Mouse (Mus musculus) bone marrow macrophage, adult 2 months (primary cell): Measurements from ENCODE around the gene Slc25a5. TPM values are rescaled to one million over a fixed set of nuclear protein-coding genes. Genes with fewer than 3 reads are reported as not detected.
A peak's percentile ranks its signal among the peaks of the same experiment; 100 is the strongest.

Experiments
- H3K27ac ChIP-seq: 2 replicates; pipeline ENCODE4 v1.5.1; 2012; ENCODE audit warnings: low read depth, low read length; ENCODE audit not compliant: insufficient read depth
- H3K4me1 ChIP-seq: 2 replicates; pipeline ENCODE4 v1.6.1; 2012; ENCODE audit warnings: low read length; ENCODE audit not compliant: control insufficient read depth, insufficient read depth
- H3K4me3 ChIP-seq: 2 replicates; pipeline ENCODE4 v1.5.1; 2012; ENCODE audit warnings: mild to moderate bottlenecking, low read length, moderate library complexity; ENCODE audit not compliant: insufficient read depth
- CTCF ChIP-seq: IDR thresholded peaks from 2 replicates; pipeline ENCODE4 v1.5.1; 2012; ENCODE audit warnings: low read depth, mild to moderate bottlenecking, low read length, moderate library complexity
- POLR2A ChIP-seq: IDR thresholded peaks from 2 replicates; pipeline ENCODE4 v1.6.1; 2012; ENCODE audit warnings: mild to moderate bottlenecking, low read depth, low read length, borderline replicate concordance
- polyA plus RNA-seq: library from polyadenylated mRNA; stranded (reverse); fragments of >200 nt; gene quantifications from 2 replicates; pipeline ENCODE4 v1.2.4, GENCODE M21; 2012; ENCODE audit not compliant: missing spikeins, insufficient read depth, insufficient read length

The Slc25a5 gene
- polyA plus RNA-seq, 1 experiment, result 263 TPM

DNA sequence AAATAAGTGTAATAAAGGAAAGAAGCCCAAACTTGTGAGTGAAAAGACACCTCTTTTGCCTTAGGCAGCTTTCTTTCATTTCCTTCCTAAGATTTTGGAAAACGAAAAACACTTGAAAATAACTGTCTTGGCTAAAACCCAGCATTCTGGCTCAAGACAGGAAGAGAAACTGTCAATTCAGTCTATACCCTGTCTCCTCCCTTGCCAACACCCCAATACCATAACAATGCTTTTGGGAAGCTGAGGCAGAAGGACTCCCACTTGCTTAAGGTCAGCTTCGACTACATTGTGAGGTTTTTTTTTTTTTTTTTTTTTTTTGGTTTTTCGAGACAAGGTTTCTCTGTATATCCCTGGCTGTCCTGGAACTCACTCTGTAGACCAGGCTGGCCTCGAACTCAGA, 20.0 kb downstream of the Slc25a5 start:
- H3K4me3 ChIP-seq, result no peak overlapping the region
- 0 out of 2 replicates have a peak, but pooled peaks cover 2% of the 10 kb centered on the region for H3K4me1 ChIP-seq
- no peak overlapping the region for H3K27ac ChIP-seq
- no peak for TF ChIP-seq CTCF
- no peak for TF ChIP-seq POLR2A

DNA sequence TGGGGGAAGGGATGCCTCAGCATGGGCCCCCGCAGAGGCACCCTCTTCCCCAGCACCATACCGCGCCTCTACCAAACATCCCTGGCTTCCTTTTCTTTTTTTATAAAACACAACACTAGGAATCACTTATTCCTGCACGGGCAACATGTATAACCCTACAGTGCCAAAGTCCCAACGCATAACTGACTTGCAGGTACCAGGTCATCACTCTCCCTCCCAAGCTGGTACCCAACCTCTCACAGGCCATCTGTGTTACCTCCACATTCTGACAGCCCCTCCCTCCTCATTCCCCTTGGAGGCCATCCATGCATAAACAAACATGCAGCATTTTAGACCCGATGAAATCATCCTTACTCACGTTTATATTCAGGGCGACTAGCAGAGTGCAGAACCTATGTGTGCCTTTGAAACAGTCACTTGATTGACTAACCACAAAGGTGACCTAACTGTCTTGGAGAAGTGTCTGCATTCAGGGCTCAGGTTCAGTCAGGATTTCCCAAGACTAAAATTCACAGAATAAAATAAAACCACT, 21.0 kb downstream of the Slc25a5 start:
- no peak for TF ChIP-seq POLR2A
- TF ChIP-seq CTCF, result no peak
- no peak overlapping the region for H3K27ac ChIP-seq
- H3K4me3 ChIP-seq, result no peak overlapping the region
- 0 out of 2 replicates have a peak, but pooled peaks cover 2% of the 10 kb centered on the region for H3K4me1 ChIP-seq

GRCm38 (mm10) chrX:36816953-36817441, 21.5 kb downstream of the Slc25a5 start:
- no peak for TF ChIP-seq POLR2A
- TF ChIP-seq CTCF, result no peak
- Histone ChIP-seq H3K4me1 (0 out of 2 replicates have a peak, but pooled peaks cover 2% of the 10 kb centered on the region), H3K4me3 (no peak overlapping the region), H3K27ac (no peak overlapping the region)

DNA sequence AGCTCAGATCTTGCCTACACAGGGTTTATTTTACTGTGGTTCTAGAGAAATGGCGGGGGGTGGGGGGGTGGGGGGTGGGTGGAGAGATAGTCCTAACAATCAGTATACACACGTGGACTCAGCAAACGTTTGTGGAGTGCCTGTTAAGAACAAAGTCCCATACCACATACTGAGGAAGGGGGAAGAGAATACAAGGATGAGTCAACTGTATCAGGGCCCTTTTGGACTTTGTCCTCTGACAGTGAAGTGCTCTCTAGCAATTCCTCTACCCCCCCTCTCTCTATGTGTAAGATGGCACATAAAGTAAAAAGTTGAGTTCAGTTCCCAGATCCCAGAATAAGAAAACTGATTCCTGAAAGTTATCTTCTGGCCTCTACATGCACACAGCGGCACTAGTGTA, 24.1 kb downstream of the Slc25a5 start:
- Histone ChIP-seq H3K4me3 (no peak overlapping the region), H3K27ac (no peak overlapping the region), H3K4me1 (0 out of 2 replicates have a peak, but pooled peaks cover 2% of the 10 kb centered on the region)
- no peak for TF ChIP-seq CTCF
- TF ChIP-seq POLR2A, result no peak

DNA sequence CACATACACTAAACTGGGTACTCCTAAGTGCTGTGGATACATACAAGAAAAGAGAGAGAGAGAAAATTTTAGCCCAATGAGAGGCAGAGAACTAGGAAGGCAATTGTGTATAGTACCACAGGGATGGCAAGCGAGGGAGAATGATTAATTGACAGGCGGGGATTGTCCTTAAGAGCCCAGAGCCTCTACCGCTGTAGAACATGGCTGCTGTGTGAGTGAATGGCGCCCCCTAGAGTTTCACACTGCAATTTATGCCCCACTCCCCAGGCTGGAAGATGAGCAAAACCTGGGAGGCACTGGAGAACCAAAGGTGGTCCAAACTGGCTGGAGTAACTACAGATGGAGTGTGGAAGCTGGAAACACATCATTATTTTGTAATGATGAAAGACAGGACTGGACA, 24.8 kb downstream of the Slc25a5 start:
- TF ChIP-seq POLR2A (no peak), CTCF (peak; percentile 23; the same call in 1 of the 2 replicates)
- H3K4me3 ChIP-seq, result no peak overlapping the region
- peaks cover 4% of the 10 kb centered on the region for H3K4me1 ChIP-seq
- no peak overlapping the region for H3K27ac ChIP-seq

DNA sequence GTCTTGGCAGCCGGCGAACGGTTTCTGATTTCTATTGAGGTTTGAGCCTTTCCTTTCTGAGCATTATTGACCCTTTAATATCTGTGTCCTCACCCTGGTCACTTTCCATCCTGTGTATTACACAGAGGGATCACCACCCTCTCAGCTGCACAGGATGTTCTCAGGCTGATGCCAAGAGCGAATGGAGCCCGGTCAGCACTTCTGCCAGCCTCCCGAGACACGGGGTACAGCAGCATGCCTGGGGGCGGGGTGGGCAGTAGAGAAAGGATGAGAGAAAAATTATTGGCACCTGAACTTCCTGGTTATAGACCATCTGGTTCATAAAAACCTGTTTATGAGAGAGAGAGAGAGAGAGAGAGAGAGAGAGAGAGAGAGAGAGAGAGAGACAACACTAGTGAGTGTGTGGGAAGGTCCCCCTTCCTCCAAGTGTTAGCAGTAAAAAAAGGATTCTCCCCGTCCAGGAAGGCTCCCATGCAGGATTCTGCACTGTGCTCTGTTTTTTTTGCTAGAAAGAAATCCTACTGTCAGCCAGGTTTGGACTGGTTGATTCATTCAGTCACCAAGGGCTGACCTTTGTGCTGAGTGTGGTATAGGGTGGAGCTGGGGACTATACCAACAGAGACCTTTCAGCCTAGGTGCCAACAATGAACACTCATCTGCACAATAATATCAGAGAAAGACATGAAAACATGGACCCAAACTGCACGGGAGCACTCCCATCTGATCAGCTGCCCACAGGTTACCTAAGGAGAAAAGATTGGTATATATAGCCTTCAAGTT, 28.7 kb downstream of the Slc25a5 start:
- Histone ChIP-seq H3K4me1 (peaks cover 9% of the 10 kb centered on the region), H3K4me3 (no peak overlapping the region), H3K27ac (no peak overlapping the region)
- TF ChIP-seq POLR2A (no peak), CTCF (no peak)

- TF ChIP-seq CTCF (no peak), POLR2A (no peak)
- Histone ChIP-seq H3K4me1 (peaks cover 9% of the 10 kb centered on the region), H3K27ac (no peak overlapping the region), H3K4me3 (no peak overlapping the region)
Measured at GRCm38 (mm10) chrX:36825032-36825431, 29.6 kb downstream of the Slc25a5 start.

GRCm38 (mm10) chrX:36826873-36827272, 31.4 kb downstream of the Slc25a5 start:
- H3K4me3 ChIP-seq, result no peak overlapping the region
- no peak overlapping the region for H3K27ac ChIP-seq
- TF ChIP-seq CTCF, result no peak
- TF ChIP-seq POLR2A, result no peak
- H3K4me1 ChIP-seq, result peaks cover 9% of the 10 kb centered on the region

DNA sequence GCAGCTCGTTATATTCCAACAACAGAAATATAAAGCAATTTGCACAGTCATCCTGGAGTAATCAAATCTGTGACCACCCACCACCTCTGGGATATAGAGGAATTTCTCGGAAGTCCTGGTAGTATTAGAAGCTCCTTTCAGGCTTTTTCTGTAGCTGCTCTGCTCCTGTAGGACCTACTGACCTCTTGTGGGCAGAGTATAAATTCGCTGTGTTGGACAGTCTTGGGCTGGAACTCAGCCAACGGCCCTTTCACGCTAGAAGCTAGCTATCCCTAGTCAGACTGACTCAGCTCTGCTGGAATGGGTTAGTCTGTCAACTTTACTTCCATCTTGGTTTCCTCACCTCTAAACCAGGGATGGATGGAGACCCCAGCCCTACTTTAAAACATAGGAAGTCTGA, 34.8 kb downstream of the Slc25a5 start:
- H3K4me1 ChIP-seq, result peaks cover 5% of the 10 kb centered on the region
- TF ChIP-seq CTCF (no peak), POLR2A (no peak)
- no peak overlapping the region for H3K27ac ChIP-seq
- H3K4me3 ChIP-seq, result no peak overlapping the region

DNA sequence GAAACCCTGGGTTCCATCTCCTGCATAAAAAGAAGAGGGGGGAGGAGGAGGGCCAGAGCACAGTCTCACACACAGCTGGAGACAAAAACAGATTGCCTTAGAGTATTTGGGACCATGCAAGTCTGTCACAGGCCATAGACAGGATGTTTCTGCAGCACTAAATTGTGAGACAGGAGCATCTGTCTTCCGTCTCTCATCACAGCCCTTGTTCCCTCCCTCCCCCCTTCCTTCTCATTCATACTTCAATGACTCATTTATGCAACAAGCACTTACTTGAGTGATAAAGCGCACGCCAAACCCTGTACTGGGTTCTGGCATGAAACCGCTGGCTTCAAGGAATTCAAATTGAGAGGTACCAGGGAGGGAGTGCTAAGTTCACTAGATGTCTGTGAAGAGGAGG, 36.2 kb downstream of the Slc25a5 start:
- H3K27ac ChIP-seq, result no peak overlapping the region
- TF ChIP-seq CTCF, result no peak
- no peak for TF ChIP-seq POLR2A
- H3K4me1 ChIP-seq, result no peaks in the 10 kb centered on the region
- no peak overlapping the region for H3K4me3 ChIP-seq

GRCm38 (mm10) chrX:36833397-36834084, 38.1 kb downstream of the Slc25a5 start:
- TF ChIP-seq POLR2A (no peak), CTCF (peak; percentile 47)
- no peak overlapping the region for H3K4me3 ChIP-seq
- no peak overlapping the region for H3K27ac ChIP-seq
- H3K4me1 ChIP-seq, result no peaks in the 10 kb centered on the region
